ENCODE assay signal across 18 mouse cellular contexts in genomic region chr5:72953996-72954604, GRCm38 (mm10). TPM values are rescaled to one million over a fixed set of nuclear protein-coding genes. Genes with fewer than 3 reads are reported as not detected.
"Had no signal": no experiment of that assay in that cellular context is flagged by ENCODE, and none has a peak within 500 bp of the region (broad histone marks: within the 10 kb centered on the region; RNA-seq: fewer than 3 reads in every experiment).

No protein-coding gene starts in this region.

- H3K4me1 ChIP-seq: limb, embryonic 13.5 days; midbrain, embryonic 10.5 days; neural tube, embryonic 15.5 days had no signal

- H3K9me3 ChIP-seq: limb, embryonic 13.5 days; midbrain, embryonic 10.5 days; neural tube, embryonic 15.5 days had no signal

- H3K9ac ChIP-seq: limb, embryonic 13.5 days; liver, embryonic 14.5 days; neural tube, embryonic 15.5 days had no signal

- H3K4me2 ChIP-seq: limb, embryonic 13.5 days; neural tube, embryonic 15.5 days had no signal

- H3K27me3 ChIP-seq: limb, embryonic 13.5 days; neural tube, embryonic 15.5 days had no signal

- DNase-seq: kidney, postnatal 14 days; layer of hippocampus, adult 9-11 months; lung, adult 2 months; lung, postnatal 10 days; lung, postnatal 4 days; midbrain, embryonic 14.5 days; thymus, postnatal 14 days had no signal

- H3K4me3 ChIP-seq: limb, embryonic 13.5 days; midbrain, embryonic 10.5 days; myocyte; neural tube, embryonic 15.5 days had no signal

- H3K27ac ChIP-seq: limb, embryonic 13.5 days; liver, embryonic 14.5 days; midbrain, embryonic 10.5 days; neural tube, embryonic 15.5 days; stomach, postnatal 0 days had no signal

RNA-seq across cellular contexts. Expression of gene Gm10135, which starts 20.4 kb away (rescaled TPM):
- total RNA-seq: layer of hippocampus, adult 18-20 months; left cerebral cortex, postnatal 36 days; liver, adult 2 months had no signal
- polyA plus RNA-seq: limb, embryonic 13.5 days; liver, adult 2 months; liver, embryonic 14.5 days; lung, adult 2 months; midbrain, embryonic 10.5 days; midbrain, embryonic 14.5 days; myocyte; neural tube, embryonic 11.5 days; neural tube, embryonic 15.5 days; stomach, postnatal 0 days had no signal

RNA-seq across cellular contexts. Expression of gene Slc10a4, which starts 52.6 kb away (rescaled TPM):
- total RNA-seq: liver, adult 2 months; megakaryocyte, adult 5-6 weeks had no signal
- polyA plus RNA-seq: liver, adult 2 months had no signal
